Mouse (Mus musculus) CH12.LX (cell line): Measurements from ENCODE around the gene Agmo.

Source experiments
- BHLHE40 ChIP-seq: IDR thresholded peaks from 2 replicates; pipeline ENCODE4 v1.6.1; 2011; ENCODE audit warnings: mild to moderate bottlenecking, low read depth, low read length, improper control_type of control experiment
- CTCF ChIP-seq, 2 experiments: IDR thresholded peaks in 1 of 2; conservative IDR thresholded peaks in 1 of 2; 2 replicates each; pipeline ENCODE4 v1.5.1; 2011 to 2012; ENCODE audit warnings: low read depth in 2 of 2, low read length in 2 of 2, improper control_type of control experiment in 1 of 2, inconsistent platforms in 1 of 2, mild to moderate bottlenecking in 1 of 2, moderate library complexity in 1 of 2
- ETS1 ChIP-seq: conservative IDR thresholded peaks from 2 replicates; pipeline ENCODE4 v1.6.1; 2012; ENCODE audit warnings: low read depth, mild to moderate bottlenecking, inconsistent platforms, low read length, improper control_type of control experiment, moderate library complexity
- NELFE ChIP-seq: IDR thresholded peaks from 2 replicates; pipeline ENCODE4 v1.6.1; 2011; ENCODE audit warnings: low read depth, low read length, improper control_type of control experiment
- POLR2A ChIP-seq: IDR thresholded peaks from 2 replicates; pipeline ENCODE4 v1.6.1; 2011; ENCODE audit warnings: low read depth, mild to moderate bottlenecking, improper control_type of control experiment, low read length
- RAD21 ChIP-seq: IDR thresholded peaks from 2 replicates; pipeline ENCODE4 v1.6.1; 2011; ENCODE audit warnings: low read depth, mild to moderate bottlenecking, low read length, improper control_type of control experiment, moderate library complexity
- RCOR1 ChIP-seq: conservative IDR thresholded peaks from 2 replicates; pipeline ENCODE4 v1.6.1; 2012; ENCODE audit warnings: low read depth, mild to moderate bottlenecking, inconsistent platforms, low read length, improper control_type of control experiment
- TCF12 ChIP-seq: IDR thresholded peaks from 2 replicates; pipeline ENCODE4 v1.6.1; 2014; ENCODE audit warnings: low read depth, mild to moderate bottlenecking, inconsistent platforms, low read length, improper control_type of control experiment
- ZC3H11A ChIP-seq: IDR thresholded peaks from 2 replicates; pipeline ENCODE4 v1.6.1; 2012; ENCODE audit warnings: low read depth, mild to moderate bottlenecking, inconsistent platforms, low read length, improper control_type of control experiment
- ZMIZ1 ChIP-seq: IDR thresholded peaks from 2 replicates; pipeline ENCODE4 v1.6.1; 2012; ENCODE audit warnings: low read depth, mild to moderate bottlenecking, inconsistent platforms, low read length, improper control_type of control experiment
- ZNF384 ChIP-seq: IDR thresholded peaks from 2 replicates; pipeline ENCODE4 v1.6.1; 2012; ENCODE audit warnings: low read depth, low read length, improper control_type of control experiment, inconsistent platforms

DNA sequence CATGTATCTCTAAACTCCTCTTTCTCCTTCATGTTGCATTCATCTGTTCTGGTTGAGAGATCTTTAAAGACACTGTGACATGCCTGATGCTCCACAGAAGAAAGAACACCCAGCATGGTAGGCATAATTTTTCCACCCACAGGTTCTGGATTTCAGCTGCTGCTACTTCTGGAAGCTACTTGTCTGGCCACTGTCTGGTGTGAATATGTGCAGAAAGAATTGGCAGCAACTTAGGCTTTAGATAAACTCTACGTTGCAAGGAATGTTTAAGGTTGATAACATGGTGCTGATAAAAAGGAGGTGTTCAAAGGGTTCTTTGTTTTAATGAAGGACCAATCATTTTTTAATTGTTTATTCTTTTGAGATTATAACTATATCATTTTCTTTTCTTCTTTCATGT is 280.3 kb downstream of the Agmo start:
- TF ChIP-seq BHLHE40 (no peak), CTCF (conservative IDR thresholded peaks at IDR 0.05 in 1 of 2, IDR thresholded peaks at IDR 0.05 in 1 of 2; ENCODE audit: low read depth in 2 of 2, low read length in 2 of 2) (no peak), NELFE (no peak), ETS1 (no peak), TCF12 (no peak), RCOR1 (no peak), POLR2A (no peak), ZMIZ1 (no peak), ZC3H11A (no peak), RAD21 (no peak), ZNF384 (no peak)
